Mouse (Mus musculus): ENCODE results near the gene Samd3.

DNA sequence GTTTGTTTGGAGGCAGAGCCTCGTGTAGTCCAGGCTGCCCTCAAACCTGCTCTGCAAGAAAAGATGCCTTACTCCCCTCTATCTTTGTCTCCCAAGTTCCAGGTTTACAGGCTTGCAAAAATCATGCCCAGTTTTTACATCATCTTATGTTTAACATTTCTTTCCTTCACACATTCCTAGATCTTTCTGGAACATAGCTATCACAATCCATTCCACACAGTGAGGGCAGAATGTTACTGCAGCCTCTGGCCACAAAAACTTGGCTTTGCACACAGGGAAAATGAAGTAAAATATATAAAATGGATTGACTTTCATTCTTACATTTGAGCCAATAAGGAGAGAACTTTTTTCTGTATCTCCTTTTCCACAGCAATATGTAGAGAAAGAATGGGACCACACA, 9.6 kb downstream of the Samd3 start:
- TF ChIP-seq POLR2A (IDR thresholded peaks at IDR 0.05; ENCODE audit: insufficient read depth, low read depth, low read length) (no peak), CTCF (IDR thresholded peaks at IDR 0.05) (no peak), EP300 (IDR thresholded peaks at IDR 0.05; ENCODE audit: insufficient read depth, low read depth, low read length) (no peak)

All from heart, adult 2 months (tissue).